Mouse (Mus musculus) bone marrow, adult 2 months (tissue): Measurements from ENCODE around the gene Dtnb. TPM values are rescaled to one million over a fixed set of nuclear protein-coding genes. Genes with fewer than 3 reads are reported as not detected.
A peak's percentile ranks its signal among the peaks of the same experiment; 100 is the strongest.

Experiments
- H3K27ac ChIP-seq: fragments of 200-500 bp; 2 replicates; pipeline ENCODE4 v1.5.1; 2012; ENCODE audit warnings: low read depth, mild to moderate bottlenecking, control low read depth, inconsistent platforms, low read length; ENCODE audit not compliant: control insufficient read depth, poor library complexity, insufficient read depth
- H3K4me1 ChIP-seq: fragments of 200-500 bp; 2 replicates; pipeline ENCODE4 v1.6.1; 2011; ENCODE audit warnings: low read length; ENCODE audit not compliant: control insufficient read depth, insufficient read depth
- H3K4me3 ChIP-seq: fragments of 200-500 bp; replicated peaks from 2 replicates; pipeline ENCODE3; 2011; ENCODE audit warnings: mild to moderate bottlenecking, low read depth, low read length, control low read depth; ENCODE audit not compliant: control insufficient read depth
- CTCF ChIP-seq: fragments of 200-500 bp; IDR thresholded peaks from 2 replicates; pipeline ENCODE4 v1.5.1; 2011; ENCODE audit warnings: low read length, control low read depth; ENCODE audit not compliant: control insufficient read depth, insufficient read depth
- POLR2A ChIP-seq: fragments of 200-500 bp; IDR thresholded peaks from 2 replicates; pipeline ENCODE4 v1.6.1; 2011; ENCODE audit warnings: low read depth, mild to moderate bottlenecking, control low read depth, low read length, borderline replicate concordance; ENCODE audit not compliant: control insufficient read depth
- WGBS: fragments of 180-500 bp; shearing (Covaris S2); methylation state at CpG from one replicate; pipeline ENCODE4 v1.1.7; 2018; 5-methylcytosine and 5-hydroxymethylcytosine counted together
- polyA plus RNA-seq: library from polyadenylated mRNA; stranded (reverse); fragments of >200 nt; gene quantifications from 2 replicates; pipeline ENCODE4 v1.2.4, GENCODE M21; 2011; ENCODE audit warnings: low replicate concordance; ENCODE audit not compliant: missing spikeins, insufficient read depth, insufficient read length

The Dtnb gene
- polyA plus RNA-seq, 1 experiment, result 34.6 TPM

GRCm38 (mm10) chr12:3758127-3758526 is 185.9 kb downstream of the Dtnb start:
- Histone ChIP-seq H3K27ac (no peak overlapping the region), H3K4me3 (no peak overlapping the region), H3K4me1 (peaks cover 2% of the 10 kb centered on the region; the same call in 1 of the 2 replicates)
- TF ChIP-seq POLR2A (no peak), CTCF (no peak)
- 89% methylated on average over 3 of the region's 3 CpGs for WGBS

GRCm38 (mm10) chr12:3759419-3759818 is 187.2 kb downstream of the Dtnb start:
- H3K4me1 ChIP-seq, result peaks cover 2% of the 10 kb centered on the region; the same call in 1 of the 2 replicates
- 1% methylated on average over 4 of the region's 4 CpGs for WGBS
- peak overlapping the region; percentile 29 for H3K4me3 ChIP-seq
- TF ChIP-seq CTCF (peak; percentile 65), POLR2A (no peak)
- H3K27ac ChIP-seq, result peak overlapping the region; percentile 26; the same call in 1 of the 2 replicates

- TF ChIP-seq CTCF (no peak), POLR2A (no peak)
- no peak overlapping the region for H3K4me3 ChIP-seq
- 84% methylated on average over 4 of the region's 4 CpGs for WGBS
- H3K27ac ChIP-seq, result no peak overlapping the region
- H3K4me1 ChIP-seq, result peaks cover 2% of the 10 kb centered on the region; the same call in 1 of the 2 replicates
Observed at GRCm38 (mm10) chr12:3760876-3761590, 188.9 kb downstream of the Dtnb start.

GRCm38 (mm10) chr12:3761591-3762295 is 189.6 kb downstream of the Dtnb start:
- H3K4me3 ChIP-seq, result no peak overlapping the region
- H3K27ac ChIP-seq, result no peak overlapping the region
- TF ChIP-seq POLR2A, result no peak
- TF ChIP-seq CTCF, result no peak
- WGBS, result 79% methylated on average over 6 of the region's 6 CpGs
- peaks cover 2% of the 10 kb centered on the region; the same call in 1 of the 2 replicates for H3K4me1 ChIP-seq

GRCm38 (mm10) chr12:3764191-3764804 is 192.1 kb downstream of the Dtnb start:
- WGBS, result 70% methylated on average over 3 of the region's 3 CpGs

GRCm38 (mm10) chr12:3767360-3767759 is 195.2 kb downstream of the Dtnb start:
- Histone ChIP-seq H3K4me1 (no peaks in the 10 kb centered on the region), H3K27ac (no peak overlapping the region), H3K4me3 (no peak overlapping the region)
- 88% methylated on average over 8 of the region's 8 CpGs for whole genome bisulfite sequencing
- TF ChIP-seq POLR2A (no peak), CTCF (no peak)

More at GRCm38 (mm10) chr12:3764191-3764804, 192.1 kb downstream of the Dtnb start:
- Histone ChIP-seq H3K4me1 (peaks cover 2% of the 10 kb centered on the region; the same call in 1 of the 2 replicates), H3K27ac (no peak overlapping the region), H3K4me3 (no peak overlapping the region)
- TF ChIP-seq POLR2A (no peak), CTCF (no peak)

- TF ChIP-seq CTCF (no peak), POLR2A (no peak)
- no peak overlapping the region for H3K27ac ChIP-seq
- H3K4me3 ChIP-seq, result no peak overlapping the region
- H3K4me1 ChIP-seq, result no peaks in the 10 kb centered on the region
- 91% methylated on average over 4 of the region's 4 CpGs for WGBS
Observed at GRCm38 (mm10) chr12:3768391-3768790, 196.2 kb downstream of the Dtnb start.

GRCm38 (mm10) chr12:3770546-3770945 is 198.4 kb downstream of the Dtnb start:
- H3K27ac ChIP-seq, result peak overlapping the region; percentile 1; the same call in 1 of the 2 replicates
- TF ChIP-seq POLR2A (no peak), CTCF (no peak)
- peaks cover 4% of the 10 kb centered on the region for H3K4me1 ChIP-seq
- 79% methylated on average over 2 of the region's 2 CpGs for WGBS
- H3K4me3 ChIP-seq, result no peak overlapping the region
